Mouse (Mus musculus): ENCODE measurements around the gene Fam83g. TPM values are rescaled to one million over a fixed set of nuclear protein-coding genes. Genes with fewer than 3 reads are reported as not detected.
"Not testable (repeated sequence)": the region's sequence is repeated elsewhere in the genome, so short reads cannot be mapped to it uniquely, and the experiment has no call there.

Fam83g gene
- 0.46 and 0.60 TPM in 2 replicates for polyA plus RNA-seq (2011; ENCODE audit: insufficient read length, low read depth, missing spikeins)

- Histone ChIP-seq H3K4me1 (ENCODE audit: control insufficient read depth, insufficient read depth, low read length) (peaks cover 4% of the 10 kb centered on the region; the same call in 1 of the 2 replicates), H3K4me3 (ENCODE audit: insufficient read depth, low read length) (peak within 1 kb of the TSS; percentile 16), H3K27ac (ENCODE audit: insufficient read depth, low read length) (no peak within 1 kb of the TSS)
- TF ChIP-seq CTCF (IDR thresholded peaks at IDR 0.05; ENCODE audit: borderline replicate concordance, insufficient read depth, low read length): no peak
- no peak for TF ChIP-seq POLR2A (IDR thresholded peaks at IDR 0.05; ENCODE audit: low read depth, low read length)
These were observed at the start of gene Fam83g for GRCm38 (mm10) chr11:61683907-61684731. Gene Fam83g (plus strand): TSS chr11:61684091.

- not testable (repeated sequence) for H3K4me3 ChIP-seq (ENCODE audit: insufficient read depth, low read length); H3K27ac ChIP-seq (ENCODE audit: insufficient read depth, low read length); H3K4me1 ChIP-seq (ENCODE audit: control insufficient read depth, insufficient read depth, low read length)
These were observed 47.6 kb upstream of the Fam83g start for GRCm38 (mm10) chr11:61636309-61636708.

- no peak overlapping the region for H3K27ac ChIP-seq (ENCODE audit: insufficient read depth, low read length)
- H3K4me1 ChIP-seq (ENCODE audit: control insufficient read depth, insufficient read depth, low read length): peaks cover 5% of the 10 kb centered on the region; the same call in 1 of the 2 replicates
- no peak for TF ChIP-seq POLR2A (IDR thresholded peaks at IDR 0.05; ENCODE audit: low read depth, low read length)
- TF ChIP-seq CTCF (IDR thresholded peaks at IDR 0.05; ENCODE audit: borderline replicate concordance, insufficient read depth, low read length): no peak
- H3K4me3 ChIP-seq (ENCODE audit: insufficient read depth, low read length): no peak overlapping the region
These were observed 46.5 kb upstream of the Fam83g start for GRCm38 (mm10) chr11:61637413-61637812.

GRCm38 (mm10) chr11:61637856-61638255 is 46.0 kb upstream of the Fam83g start:
- Histone ChIP-seq H3K4me1 (ENCODE audit: control insufficient read depth, insufficient read depth, low read length) (peaks cover 7% of the 10 kb centered on the region; the same call in 1 of the 2 replicates), H3K4me3 (ENCODE audit: insufficient read depth, low read length) (no peak overlapping the region), H3K27ac (ENCODE audit: insufficient read depth, low read length) (no peak overlapping the region)
- no peak for TF ChIP-seq POLR2A (IDR thresholded peaks at IDR 0.05; ENCODE audit: low read depth, low read length)
- no peak for TF ChIP-seq CTCF (IDR thresholded peaks at IDR 0.05; ENCODE audit: borderline replicate concordance, insufficient read depth, low read length)

GRCm38 (mm10) chr11:61638764-61639536 is 44.9 kb upstream of the Fam83g start:
- TF ChIP-seq CTCF (IDR thresholded peaks at IDR 0.05; ENCODE audit: borderline replicate concordance, insufficient read depth, low read length): no peak
- no peak for TF ChIP-seq POLR2A (IDR thresholded peaks at IDR 0.05; ENCODE audit: low read depth, low read length)
- Histone ChIP-seq H3K27ac (ENCODE audit: insufficient read depth, low read length) (no peak overlapping the region), H3K4me3 (ENCODE audit: insufficient read depth, low read length) (no peak overlapping the region), H3K4me1 (ENCODE audit: control insufficient read depth, insufficient read depth, low read length) (peaks cover 9% of the 10 kb centered on the region)

- H3K27ac ChIP-seq (ENCODE audit: insufficient read depth, low read length): no peak overlapping the region
- H3K4me3 ChIP-seq (ENCODE audit: insufficient read depth, low read length): no peak overlapping the region
- TF ChIP-seq POLR2A (IDR thresholded peaks at IDR 0.05; ENCODE audit: low read depth, low read length) (no peak), CTCF (IDR thresholded peaks at IDR 0.05; ENCODE audit: borderline replicate concordance, insufficient read depth, low read length) (no peak)
- peaks cover 12% of the 10 kb centered on the region for H3K4me1 ChIP-seq (ENCODE audit: control insufficient read depth, insufficient read depth, low read length)
These were observed 44.2 kb upstream of the Fam83g start for GRCm38 (mm10) chr11:61639601-61640177.

- not testable (repeated sequence) for H3K27ac ChIP-seq (ENCODE audit: insufficient read depth, low read length); H3K4me3 ChIP-seq (ENCODE audit: insufficient read depth, low read length)
- H3K4me1 ChIP-seq (ENCODE audit: control insufficient read depth, insufficient read depth, low read length): peaks cover 18% of the 10 kb centered on the region
These were observed 43.3 kb upstream of the Fam83g start for GRCm38 (mm10) chr11:61640585-61640984.

- no peak for TF ChIP-seq POLR2A (IDR thresholded peaks at IDR 0.05; ENCODE audit: low read depth, low read length)
- TF ChIP-seq CTCF (IDR thresholded peaks at IDR 0.05; ENCODE audit: borderline replicate concordance, insufficient read depth, low read length): no peak
- H3K4me1 ChIP-seq (ENCODE audit: control insufficient read depth, insufficient read depth, low read length): peaks cover 18% of the 10 kb centered on the region
- no peak overlapping the region for H3K27ac ChIP-seq (ENCODE audit: insufficient read depth, low read length)
- no peak overlapping the region for H3K4me3 ChIP-seq (ENCODE audit: insufficient read depth, low read length)
These were observed 41.8 kb upstream of the Fam83g start for GRCm38 (mm10) chr11:61642106-61642505.

GRCm38 (mm10) chr11:61643184-61643961 is 40.5 kb upstream of the Fam83g start:
- TF ChIP-seq POLR2A (IDR thresholded peaks at IDR 0.05; ENCODE audit: low read depth, low read length): no peak
- TF ChIP-seq CTCF (IDR thresholded peaks at IDR 0.05; ENCODE audit: borderline replicate concordance, insufficient read depth, low read length): no peak
- Histone ChIP-seq H3K4me3 (ENCODE audit: insufficient read depth, low read length) (no peak overlapping the region), H3K4me1 (ENCODE audit: control insufficient read depth, insufficient read depth, low read length) (peaks cover 23% of the 10 kb centered on the region), H3K27ac (ENCODE audit: insufficient read depth, low read length) (peak overlapping the region; percentile 82; the same call in 1 of the 2 replicates)

All from embryonic fibroblast, embryonic 13.5 days (primary cell).